Mouse (Mus musculus): Measurements from ENCODE around the gene C2cd5. TPM values are rescaled to one million over a fixed set of nuclear protein-coding genes. Genes with fewer than 3 reads are reported as not detected.

The C2cd5 gene
- polyA plus RNA-seq, 1 experiment from 2014 or later: 35.9 TPM

DNA sequence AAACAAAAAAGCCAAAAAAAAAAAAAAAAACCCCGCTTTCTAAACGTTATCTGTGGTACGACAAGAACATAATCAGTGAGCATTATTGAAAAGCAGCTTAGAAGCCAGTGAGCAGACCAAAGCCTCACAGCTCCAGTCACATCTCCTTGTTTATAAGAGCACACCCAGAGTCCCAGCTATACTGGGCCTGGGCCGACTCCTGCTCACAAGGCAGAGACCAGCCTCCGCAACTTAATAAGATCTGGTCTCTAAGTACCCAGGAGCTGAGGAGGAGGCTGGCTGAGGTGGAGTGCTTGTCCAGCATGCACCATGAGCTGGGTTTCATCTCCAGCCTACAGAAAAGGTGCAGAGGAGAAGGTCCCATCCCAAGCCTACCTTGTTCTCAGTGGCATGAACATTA lies 29.9 kb downstream of the C2cd5 start:
- no peaks in the 10 kb centered on the region for H3K4me1 ChIP-seq
- H3K4me2 ChIP-seq (replicated peaks): no peak overlapping the region
- peaks cover 12% of the 10 kb centered on the region for H3K36me3 ChIP-seq

GRCm38 (mm10) chr6:143069606-143070005 lies 30.3 kb downstream of the C2cd5 start:
- Histone ChIP-seq H3K36me3 (peaks cover 11% of the 10 kb centered on the region), H3K27ac (no peak overlapping the region), H3K4me1 (no peaks in the 10 kb centered on the region), H3K4me3 (no peak overlapping the region), H3K9me3 (no peaks in the 10 kb centered on the region), H3K4me2 (replicated peaks) (no peak overlapping the region), H3K27me3 (no peaks in the 10 kb centered on the region), H3K9ac (no peak overlapping the region)
- no peak for ATAC-seq (ENCODE audit: insufficient number of reproducible peaks, insufficient read depth, low FRiP score, low TSS enrichment)
- 91% methylated on average over 8 of the region's 8 CpGs for WGBS

More for the DNA sequence above, 29.9 kb downstream of the C2cd5 start:
- Histone ChIP-seq H3K27me3 (no peaks in the 10 kb centered on the region), H3K27ac (no peak overlapping the region), H3K9me3 (no peaks in the 10 kb centered on the region), H3K4me3 (no peak overlapping the region), H3K9ac (no peak overlapping the region)
- 89% methylated on average over 5 of the region's 5 CpGs for WGBS
- no peak for ATAC-seq (ENCODE audit: insufficient number of reproducible peaks, insufficient read depth, low FRiP score, low TSS enrichment)

- no peak overlapping the region for H3K4me3 ChIP-seq
- no peaks in the 10 kb centered on the region for H3K27me3 ChIP-seq
- no peak overlapping the region for H3K27ac ChIP-seq
- H3K4me1 ChIP-seq: no peaks in the 10 kb centered on the region
- no peak overlapping the region for H3K4me2 ChIP-seq (replicated peaks)
- 69% methylated on average over 9 of the region's 9 CpGs for WGBS
- H3K9ac ChIP-seq: no peak overlapping the region
- peaks cover 8% of the 10 kb centered on the region for H3K36me3 ChIP-seq
- no peak for ATAC-seq (ENCODE audit: insufficient number of reproducible peaks, insufficient read depth, low FRiP score, low TSS enrichment)
- H3K9me3 ChIP-seq: no peaks in the 10 kb centered on the region
These were observed 31.6 kb downstream of the C2cd5 start for GRCm38 (mm10) chr6:143068181-143068915.

DNA sequence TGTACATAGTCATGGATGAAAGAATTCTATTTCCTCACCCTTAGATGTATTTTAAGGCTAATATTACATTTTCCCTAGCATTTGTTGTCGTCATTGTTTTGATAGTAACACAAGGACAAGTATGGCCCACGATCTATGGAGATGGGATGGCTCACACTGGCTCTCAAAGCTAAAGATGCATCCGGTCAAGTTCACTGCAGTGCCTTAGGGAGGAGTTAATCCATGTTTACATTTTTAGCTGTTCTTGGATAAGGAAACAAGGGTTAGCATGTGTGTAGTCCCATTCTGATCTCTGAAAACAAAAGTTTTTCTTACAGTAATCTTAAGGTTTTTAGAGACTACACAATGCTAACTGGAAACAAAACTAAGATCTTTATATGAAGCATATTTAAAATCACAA lies 32.3 kb downstream of the C2cd5 start:
- no peak for ATAC-seq (ENCODE audit: insufficient number of reproducible peaks, insufficient read depth, low FRiP score, low TSS enrichment)
- Histone ChIP-seq H3K9me3 (no peaks in the 10 kb centered on the region), H3K27me3 (no peaks in the 10 kb centered on the region), H3K36me3 (peaks cover 4% of the 10 kb centered on the region; the same call in 1 of the 2 replicates), H3K9ac (no peak overlapping the region), H3K4me3 (no peak overlapping the region), H3K4me2 (replicated peaks) (no peak overlapping the region), H3K4me1 (no peaks in the 10 kb centered on the region), H3K27ac (no peak overlapping the region)
- 82% methylated on average over 3 of the region's 3 CpGs for WGBS

- WGBS: 87% methylated on average over 9 of the region's 9 CpGs
- Histone ChIP-seq H3K4me2 (replicated peaks) (no peak overlapping the region), H3K27ac (no peak overlapping the region), H3K4me1 (no peaks in the 10 kb centered on the region), H3K4me3 (no peak overlapping the region), H3K36me3 (no peaks in the 10 kb centered on the region), H3K9ac (no peak overlapping the region), H3K27me3 (no peaks in the 10 kb centered on the region), H3K9me3 (no peaks in the 10 kb centered on the region)
- no peak for ATAC-seq (ENCODE audit: insufficient number of reproducible peaks, insufficient read depth, low FRiP score, low TSS enrichment)
These were observed 33.1 kb downstream of the C2cd5 start for GRCm38 (mm10) chr6:143066859-143067258.

DNA sequence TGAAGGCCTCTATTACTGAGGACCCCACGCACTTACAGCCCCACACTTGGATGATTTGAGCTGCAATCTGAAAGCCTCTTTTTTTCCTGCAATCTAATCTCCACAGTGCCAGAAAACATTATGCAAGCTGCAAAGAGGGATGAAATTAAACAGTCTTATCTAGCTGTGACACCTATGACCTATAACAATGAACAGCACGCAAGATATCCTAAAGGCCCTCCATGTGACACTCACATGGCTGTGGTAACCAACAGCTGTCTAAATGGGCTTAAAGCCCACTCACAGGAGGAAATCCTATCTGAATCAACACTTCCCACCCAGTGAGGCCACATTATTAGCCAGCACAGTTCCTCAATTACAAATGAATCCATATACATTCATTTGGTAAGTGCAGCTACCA lies 35.9 kb downstream of the C2cd5 start:
- no peaks in the 10 kb centered on the region for H3K9me3 ChIP-seq
- H3K36me3 ChIP-seq: no peaks in the 10 kb centered on the region
- H3K9ac ChIP-seq: no peak overlapping the region
- no peaks in the 10 kb centered on the region for H3K27me3 ChIP-seq
- H3K27ac ChIP-seq: no peak overlapping the region
- no peaks in the 10 kb centered on the region for H3K4me1 ChIP-seq
- 84% methylated on average over 2 of the region's 2 CpGs for WGBS
- no peak overlapping the region for H3K4me2 ChIP-seq (replicated peaks)
- no peak for ATAC-seq (ENCODE audit: insufficient number of reproducible peaks, insufficient read depth, low FRiP score, low TSS enrichment)
- no peak overlapping the region for H3K4me3 ChIP-seq

DNA sequence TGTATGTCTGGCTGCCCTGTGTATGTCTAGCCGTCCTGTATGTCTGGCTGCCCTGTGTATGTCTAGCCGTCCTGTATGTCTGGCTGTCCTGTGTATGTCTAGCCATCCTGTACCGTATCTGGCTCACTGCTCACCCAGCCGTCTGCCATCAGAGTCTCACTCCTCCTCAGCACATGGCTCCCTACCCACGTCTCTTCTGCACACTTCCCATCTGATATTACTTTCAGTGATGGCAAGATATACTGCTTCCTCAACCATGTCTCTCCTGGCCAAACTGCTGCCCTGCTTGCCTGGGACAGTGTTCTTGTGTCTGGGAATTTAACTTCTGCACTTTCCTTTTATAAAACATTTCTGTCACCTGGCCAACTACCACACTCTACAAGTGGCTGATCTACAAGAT lies 42.3 kb downstream of the C2cd5 start:
- Histone ChIP-seq H3K9me3 (no peaks in the 10 kb centered on the region), H3K4me1 (no peaks in the 10 kb centered on the region), H3K36me3 (peaks cover 8% of the 10 kb centered on the region; the same call in 1 of the 2 replicates), H3K27me3 (no peaks in the 10 kb centered on the region), H3K9ac (no peak overlapping the region), H3K27ac (no peak overlapping the region), H3K4me2 (replicated peaks) (no peak overlapping the region), H3K4me3 (no peak overlapping the region)
- ATAC-seq (ENCODE audit: insufficient number of reproducible peaks, insufficient read depth, low FRiP score, low TSS enrichment): no peak
- 95% methylated on average over 5 of the region's 5 CpGs for WGBS

- Histone ChIP-seq H3K9me3 (no peaks in the 10 kb centered on the region), H3K36me3 (peaks cover 13% of the 10 kb centered on the region), H3K9ac (no peak overlapping the region), H3K4me3 (no peak overlapping the region), H3K4me1 (0 out of 2 replicates have a peak, but pooled peaks cover 4% of the 10 kb centered on the region), H3K27me3 (no peaks in the 10 kb centered on the region), H3K27ac (no peak overlapping the region), H3K4me2 (replicated peaks) (no peak overlapping the region)
- WGBS: 90% methylated on average over 5 of the region's 5 CpGs
- ATAC-seq (ENCODE audit: insufficient number of reproducible peaks, insufficient read depth, low FRiP score, low TSS enrichment): no peak
These were observed 48.4 kb downstream of the C2cd5 start for GRCm38 (mm10) chr6:143051566-143051965.

DNA sequence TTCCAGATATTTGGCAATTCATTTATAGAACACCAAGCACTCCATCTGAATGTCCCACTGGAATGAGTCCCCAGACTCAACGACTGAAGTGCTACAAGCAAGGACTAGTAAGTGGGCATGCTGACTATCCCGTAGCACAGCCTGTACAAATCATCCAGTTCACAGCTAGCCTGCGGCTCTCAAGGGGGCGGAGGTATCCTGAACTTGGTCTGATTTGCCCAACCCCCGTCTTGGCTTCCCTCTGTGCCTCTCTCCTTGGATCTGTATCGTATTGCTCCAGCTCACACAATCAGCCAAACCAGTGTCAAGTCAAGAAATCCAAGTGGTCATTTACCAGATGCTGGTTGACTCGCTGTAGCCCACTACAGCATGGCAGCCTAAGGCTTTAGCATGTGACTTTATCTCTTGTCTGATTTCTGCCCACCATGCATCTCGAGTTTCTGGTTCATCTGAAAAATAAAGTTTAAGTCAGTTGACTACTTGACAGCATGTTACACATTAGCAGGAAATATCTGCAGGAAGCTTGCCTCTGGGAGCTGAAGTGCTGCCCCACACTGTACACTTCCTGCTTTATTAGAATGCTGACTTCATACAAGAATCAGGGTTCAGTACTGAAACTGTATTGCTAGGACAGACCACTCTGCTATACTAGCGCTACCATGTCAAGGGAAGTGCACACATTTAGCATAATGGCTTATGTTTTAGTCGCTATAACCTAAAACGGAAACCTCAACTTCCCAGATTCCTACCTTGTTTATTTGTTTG lies 50.0 kb downstream of the C2cd5 start:
- WGBS: 73% methylated on average over 11 of the region's 11 CpGs
- Histone ChIP-seq H3K36me3 (peaks cover 19% of the 10 kb centered on the region), H3K27me3 (no peaks in the 10 kb centered on the region), H3K9me3 (no peaks in the 10 kb centered on the region), H3K4me1 (0 out of 2 replicates have a peak, but pooled peaks cover 4% of the 10 kb centered on the region), H3K4me2 (replicated peaks) (no peak overlapping the region), H3K27ac (no peak overlapping the region), H3K4me3 (no peak overlapping the region), H3K9ac (no peak overlapping the region)
- no peak for ATAC-seq (ENCODE audit: insufficient number of reproducible peaks, insufficient read depth, low FRiP score, low TSS enrichment)

- peaks cover 13% of the 10 kb centered on the region; the same call in 1 of the 2 replicates for H3K36me3 ChIP-seq
- no peaks in the 10 kb centered on the region for H3K9me3 ChIP-seq
- no peak overlapping the region for H3K9ac ChIP-seq
- 0 out of 2 replicates have a peak, but pooled peaks cover 4% of the 10 kb centered on the region for H3K4me1 ChIP-seq
- ATAC-seq (ENCODE audit: insufficient number of reproducible peaks, insufficient read depth, low FRiP score, low TSS enrichment): no peak
- 96% methylated on average over 2 of the region's 2 CpGs for WGBS
- H3K4me3 ChIP-seq: no peak overlapping the region
- H3K27ac ChIP-seq: no peak overlapping the region
- no peak overlapping the region for H3K4me2 ChIP-seq (replicated peaks)
- H3K27me3 ChIP-seq: no peaks in the 10 kb centered on the region
These were observed 50.8 kb downstream of the C2cd5 start for GRCm38 (mm10) chr6:143049117-143049516.

- Histone ChIP-seq H3K4me1 (0 out of 2 replicates have a peak, but pooled peaks cover 4% of the 10 kb centered on the region), H3K36me3 (peaks cover 13% of the 10 kb centered on the region; the same call in 1 of the 2 replicates), H3K27ac (no peak overlapping the region), H3K4me3 (no peak overlapping the region), H3K27me3 (no peaks in the 10 kb centered on the region), H3K9me3 (no peaks in the 10 kb centered on the region), H3K4me2 (replicated peaks) (no peak overlapping the region), H3K9ac (no peak overlapping the region)
- ATAC-seq (ENCODE audit: insufficient number of reproducible peaks, insufficient read depth, low FRiP score, low TSS enrichment): no peak
- WGBS: 86% methylated on average over 15 of the region's 15 CpGs
These were observed 52.2 kb downstream of the C2cd5 start for GRCm38 (mm10) chr6:143047538-143048258.
